Mouse (Mus musculus) liver, postnatal 0 days (tissue): Measurements from ENCODE around the gene Gstcd.

Experiments used
- CTCF ChIP-seq: sonication (generic); IDR thresholded peaks from 2 replicates; pipeline ENCODE4 v1.5.1; 2016; ENCODE audit warnings: antibody characterized with exemption, low read depth
- EP300 ChIP-seq: IDR thresholded peaks from 2 replicates; pipeline ENCODE4 v1.6.1; 2016; ENCODE audit warnings: antibody characterized with exemption, low read depth, mild to moderate bottlenecking

DNA sequence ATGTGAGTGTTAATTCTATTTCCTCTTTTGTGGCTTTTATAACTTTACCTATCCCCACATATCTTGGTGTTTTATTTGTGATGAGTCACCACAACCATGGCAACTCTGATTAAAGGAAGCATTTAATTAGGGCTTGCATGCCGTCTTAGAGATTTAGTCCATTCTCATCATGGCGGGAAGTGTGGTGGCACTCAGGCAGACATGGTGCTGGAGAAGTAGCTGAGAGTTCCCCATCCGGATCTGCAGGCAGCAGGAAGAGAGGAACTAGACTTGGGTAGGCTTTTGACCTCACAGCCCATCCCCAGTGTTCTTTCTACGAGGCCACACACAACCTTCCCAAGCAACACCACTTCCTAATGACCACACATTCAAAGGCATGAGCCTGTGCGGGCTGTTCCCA is 125.6 kb downstream of the Gstcd start:
- TF ChIP-seq CTCF (no peak), EP300 (no peak)
